Mouse (Mus musculus): Measurements from ENCODE around the gene Lsr.
"Not testable (repeated sequence)": the region's sequence is repeated elsewhere in the genome, so short reads cannot be mapped to it uniquely, and the experiment has no call there.

GRCm38 (mm10) chr7:30940070-30940469 lies 33.2 kb downstream of the Lsr start:
- TF ChIP-seq CTCF (conservative IDR thresholded peaks at IDR 0.05; ENCODE audit: low read length); POU5F1 (IDR thresholded peaks at IDR 0.05; ENCODE audit: borderline replicate concordance, low read length): not testable (repeated sequence)
